Mouse (Mus musculus) left cerebral cortex, adult 8-10 months (tissue): Measurements from ENCODE around the gene Otub1. TPM values are rescaled to one million over a fixed set of nuclear protein-coding genes. Genes with fewer than 3 reads are reported as not detected.
A peak's percentile ranks its signal among the peaks of the same experiment; 100 is the strongest.

Source experiments
- DNase-seq, 2 experiments: peaks; one replicate each; pipeline ENCODE4 v3.0.0; 2022; ENCODE audit warnings: low spot score in 2 of 2
- total RNA-seq, 4 experiments: library from RNA; stranded (reverse); gene quantifications; 2 replicates each; pipeline ENCODE4 v1.2.4; 2022

The Otub1 gene
- total RNA-seq, 4 experiments from 2014 or later = 267 to 296 (median 278) TPM

DNA sequence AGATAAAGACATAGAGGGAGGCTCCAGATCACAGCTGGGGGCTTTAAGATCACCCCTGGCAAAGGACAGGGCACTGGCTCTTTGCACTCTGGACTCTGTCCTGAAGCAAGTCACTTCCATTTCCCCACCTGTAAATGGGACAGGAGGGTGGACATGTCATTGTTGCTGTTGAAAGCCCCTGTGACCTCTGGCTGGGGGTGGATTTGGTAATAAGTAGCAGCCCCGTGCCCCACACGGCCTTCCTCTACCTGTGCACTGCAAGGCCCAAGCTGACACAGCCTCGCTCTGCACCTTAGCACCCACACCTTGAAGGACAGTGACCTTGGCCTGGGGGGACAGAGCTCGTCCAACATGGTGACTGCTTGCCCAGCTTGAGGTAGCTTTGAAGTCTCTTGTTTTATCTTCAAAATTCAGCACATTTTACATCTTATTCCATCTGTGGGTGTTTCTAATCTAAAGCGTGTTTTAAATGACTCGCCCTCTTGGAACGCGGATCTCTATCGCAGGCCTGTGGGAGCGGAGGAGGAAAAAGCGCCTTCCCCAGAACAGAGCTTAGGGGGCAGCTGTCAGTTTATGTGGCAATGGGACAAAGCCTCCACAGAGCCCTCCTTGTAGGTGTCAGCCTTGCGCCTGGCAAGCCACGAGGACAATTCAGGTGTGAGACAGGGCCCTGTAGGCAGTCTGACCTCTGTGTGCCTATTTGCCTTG, 28.2 kb downstream of the Otub1 start:
- DNase-seq = no peak

- DNase-seq = no peak
These were observed 29.9 kb downstream of the Otub1 start for GRCm38 (mm10) chr19:7176041-7176696.

DNA sequence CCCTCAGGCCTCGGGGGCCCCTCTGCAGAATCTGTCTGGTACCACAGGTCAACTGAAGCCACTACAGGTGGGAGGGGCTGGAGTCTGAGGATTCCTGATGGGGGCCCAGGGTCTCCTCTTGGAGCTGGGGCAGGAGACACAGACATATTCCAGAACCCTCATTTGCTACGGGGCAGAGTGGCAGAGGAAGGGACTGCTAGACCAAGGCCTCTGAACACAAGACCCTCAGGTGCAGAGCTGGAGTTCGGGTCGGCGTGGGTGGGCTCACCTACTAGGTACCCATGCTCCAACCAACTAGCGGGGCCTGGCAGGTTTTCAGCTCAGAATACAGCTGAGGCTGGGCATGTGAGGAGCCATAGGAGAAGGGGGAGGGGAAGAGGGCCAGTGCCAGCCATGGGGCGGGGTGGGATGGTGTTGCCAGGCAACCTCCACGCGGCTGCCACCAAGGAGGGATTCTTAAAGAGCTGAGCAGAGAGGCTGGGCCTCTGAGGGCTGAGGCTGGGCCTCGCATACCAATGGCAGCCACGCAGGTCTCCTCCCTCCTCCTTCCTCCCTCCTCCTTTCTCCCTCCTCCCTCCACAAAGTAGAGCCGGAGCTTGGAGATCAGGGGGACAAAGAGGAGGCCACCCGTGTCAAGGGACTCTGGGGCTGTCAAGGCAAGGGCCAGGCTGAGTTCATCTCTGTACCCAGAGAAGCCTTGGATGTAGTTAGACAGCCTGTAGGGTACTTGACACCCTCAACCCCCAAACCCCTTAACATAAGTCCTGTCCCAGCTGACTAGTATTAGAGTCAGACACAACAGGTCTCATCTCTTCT, 33.9 kb downstream of the Otub1 start:
- DNase-seq = peak in 1 of 2 experiments; percentile 76

DNA sequence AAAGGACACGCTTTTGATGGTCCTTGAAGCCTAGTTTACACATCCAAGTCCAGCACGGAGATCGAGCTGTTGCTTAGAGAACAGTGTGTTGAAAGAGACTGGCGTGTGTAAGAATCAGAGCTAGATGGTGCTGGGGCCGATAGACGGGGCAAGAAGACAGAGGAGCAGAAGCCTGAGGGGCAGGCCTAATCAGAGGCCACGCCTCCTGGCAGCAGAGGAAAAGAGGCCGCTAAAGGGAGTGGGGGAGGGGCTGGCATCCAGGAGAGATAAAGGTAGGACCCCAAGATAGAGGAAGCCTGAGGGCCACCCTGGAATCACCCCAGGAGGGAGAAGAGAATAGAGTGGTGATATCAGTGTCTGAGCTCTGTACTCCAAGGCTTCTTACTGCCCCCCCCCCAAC, 34.7 kb downstream of the Otub1 start:
- no peak for DNase-seq

DNA sequence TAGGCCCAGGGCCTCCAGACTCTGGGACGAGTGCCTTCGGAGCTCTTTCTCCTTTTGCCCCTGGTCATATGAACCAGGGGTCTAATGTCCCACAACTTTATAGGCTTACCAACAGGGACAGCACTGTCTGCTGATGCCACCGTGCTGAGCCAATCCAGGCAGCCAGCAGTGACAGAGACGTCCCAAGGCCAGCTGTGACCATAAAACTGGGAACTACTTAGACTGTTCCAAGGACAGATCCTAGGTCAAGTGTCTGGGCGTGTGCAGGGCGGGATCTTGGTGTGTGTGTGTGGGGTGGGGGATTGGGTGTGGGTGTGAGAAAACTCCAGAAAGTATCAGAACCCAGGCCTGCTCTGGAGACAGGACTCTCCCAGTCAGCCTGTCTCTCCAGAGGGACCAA, 35.2 kb downstream of the Otub1 start:
- no peak for DNase-seq

GRCm38 (mm10) chr19:7168423-7168822, 37.7 kb downstream of the Otub1 start:
- DNase-seq = no peak

DNA sequence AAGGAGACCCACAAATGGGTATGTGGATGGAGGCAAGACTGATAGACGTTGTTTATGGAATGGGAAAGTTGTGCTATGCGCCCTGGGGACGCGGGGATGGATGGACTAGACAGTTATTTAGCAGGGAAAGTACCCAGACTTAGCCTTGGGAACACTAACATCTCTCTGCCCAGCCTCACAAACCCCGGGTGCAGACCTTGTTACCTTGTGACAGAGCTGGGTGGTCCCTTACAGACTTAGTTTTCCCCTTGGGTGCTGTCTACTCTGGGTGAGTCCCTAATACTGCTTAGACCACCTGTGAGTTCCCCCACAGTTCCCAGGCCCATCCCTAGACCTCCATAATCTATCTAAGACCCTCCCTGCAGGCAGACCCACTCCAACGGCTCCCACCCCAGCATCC, 39.3 kb downstream of the Otub1 start:
- no peak for DNase-seq

- no peak for DNase-seq
These were observed 39.9 kb downstream of the Otub1 start for GRCm38 (mm10) chr19:7166200-7166711.

DNA sequence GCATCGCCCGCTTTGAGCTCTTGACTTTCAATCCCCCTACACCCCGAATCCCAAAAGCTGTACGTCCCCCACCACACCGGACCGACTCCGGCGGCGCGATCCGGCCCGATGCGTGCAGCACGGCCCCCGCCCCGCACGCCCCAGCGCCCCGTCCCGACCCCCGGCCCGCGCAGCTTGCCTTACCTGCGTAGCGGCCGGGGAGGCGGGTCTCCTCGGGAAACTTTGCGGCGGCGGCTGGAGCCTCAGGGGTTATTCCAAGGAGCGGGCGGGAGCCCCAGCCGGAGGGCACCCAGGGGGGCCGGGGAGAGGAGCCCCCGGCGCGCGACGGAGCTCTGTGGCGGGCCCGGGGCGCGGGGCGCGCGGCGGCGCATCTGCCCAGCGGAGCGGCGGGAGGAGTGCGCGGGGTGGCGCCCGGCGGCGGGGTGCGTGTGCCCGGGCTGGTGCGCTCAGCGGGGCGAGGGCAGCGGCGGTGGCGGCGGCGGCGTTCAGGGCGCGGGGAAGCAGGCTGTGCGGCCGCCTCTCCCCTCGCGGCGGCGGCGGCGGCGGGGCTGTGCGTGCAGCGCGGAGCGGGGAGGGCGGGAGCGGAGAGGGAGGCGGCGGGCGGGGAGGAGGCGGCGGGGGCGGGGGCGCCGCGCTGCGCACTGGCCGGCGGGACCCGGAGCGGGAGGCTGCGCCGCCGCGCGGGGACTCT, 40.5 kb downstream of the Otub1 start:
- DNase-seq = no peak

- DNase-seq = peak in 1 of 2 experiments; percentile 62
These were observed 41.2 kb downstream of the Otub1 start for GRCm38 (mm10) chr19:7164820-7165323.

- DNase-seq = peak in 1 of 2 experiments; percentile 65
These were observed 41.9 kb downstream of the Otub1 start for GRCm38 (mm10) chr19:7164238-7164637.

- no peak for DNase-seq
These were observed 45.1 kb downstream of the Otub1 start for GRCm38 (mm10) chr19:7161064-7161463.

- no peak for DNase-seq
These were observed 45.8 kb downstream of the Otub1 start for GRCm38 (mm10) chr19:7160151-7160906.

GRCm38 (mm10) chr19:7157734-7158133, 48.4 kb downstream of the Otub1 start:
- DNase-seq = no peak

- DNase-seq = peak in 1 of 2 experiments; percentile 79
These were observed 50.9 kb downstream of the Otub1 start for GRCm38 (mm10) chr19:7155196-7155595.

- peak in 1 of 2 experiments; percentile 56 for DNase-seq
These were observed 52.9 kb downstream of the Otub1 start for GRCm38 (mm10) chr19:7153232-7153631.

DNA sequence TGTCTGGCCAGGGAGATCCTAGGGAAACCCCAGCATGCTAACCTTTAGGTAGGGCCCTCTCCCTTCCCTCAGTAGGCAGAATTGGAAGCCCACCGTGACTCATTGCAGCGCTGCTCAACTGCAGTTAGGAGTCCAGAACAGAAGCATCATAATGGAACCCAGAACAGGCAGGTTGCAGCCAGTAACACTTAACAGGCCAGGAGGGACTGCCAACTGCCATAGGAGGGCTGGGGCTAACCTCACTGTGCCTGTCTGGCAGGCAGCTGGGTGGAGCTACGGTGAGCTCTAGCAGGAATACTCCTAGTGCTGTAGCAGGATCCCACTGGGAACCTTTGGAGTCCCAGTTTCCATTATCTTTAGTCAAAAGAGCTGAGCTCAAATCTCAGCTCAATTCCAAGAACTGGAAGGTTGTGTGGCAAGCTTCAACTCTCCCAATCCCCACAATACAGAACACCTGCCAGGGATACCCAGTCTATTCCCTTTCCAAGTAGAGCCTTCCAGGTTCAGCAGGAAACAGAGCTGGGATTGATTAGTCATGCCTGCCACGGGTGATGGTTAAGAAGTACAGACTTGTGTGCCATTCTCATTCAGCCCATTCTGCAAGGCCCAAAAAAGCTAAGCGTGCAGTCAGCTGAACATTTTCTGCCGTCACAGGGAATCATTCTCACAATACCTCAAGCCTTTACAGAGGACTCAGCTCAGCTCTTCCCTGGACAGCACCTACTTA, 54.0 kb downstream of the Otub1 start:
- DNase-seq = no peak

DNA sequence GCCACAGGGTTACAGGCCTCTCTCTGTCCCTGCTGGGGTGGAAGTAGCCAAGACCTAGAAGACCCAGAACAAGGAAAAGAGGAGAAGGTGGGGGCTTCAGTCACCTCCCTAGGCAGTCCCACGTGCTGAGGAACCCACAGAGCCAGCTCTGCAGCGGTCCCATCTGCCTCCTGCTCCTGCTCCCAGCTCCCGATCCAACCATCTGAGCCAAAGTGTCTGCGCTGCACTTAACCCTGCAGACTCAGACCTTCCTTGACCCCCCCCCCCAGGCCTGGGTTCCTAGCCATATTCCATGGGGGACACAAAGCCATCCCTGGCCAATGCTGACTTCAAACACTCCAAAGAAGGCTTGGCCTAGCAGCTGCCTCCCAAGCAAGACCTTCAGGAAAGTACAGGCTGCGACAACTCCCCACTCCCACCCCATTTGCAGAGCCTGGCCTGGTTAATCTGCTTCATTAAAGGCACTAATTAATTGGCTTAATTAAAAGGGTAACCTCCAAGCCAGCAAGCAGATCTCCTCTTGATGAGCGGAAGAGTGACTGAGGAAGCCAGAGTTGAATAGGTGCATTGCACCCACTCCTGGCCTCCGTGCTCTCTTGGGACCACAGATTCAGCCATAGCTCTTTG, 54.7 kb downstream of the Otub1 start:
- no peak for DNase-seq

- DNase-seq = peak in 1 of 2 experiments; percentile 46
These were observed 56.9 kb downstream of the Otub1 start for GRCm38 (mm10) chr19:7149158-7149685.
